Mouse (Mus musculus): ENCODE results near the gene LTO1. TPM values are rescaled to one million over a fixed set of nuclear protein-coding genes. Genes with fewer than 3 reads are reported as not detected.

The LTO1 gene
- polyA plus RNA-seq, 1 experiment, result 32.7 TPM

GRCm38 (mm10) chr7:144928889-144929210 is 13.9 kb downstream of the LTO1 start:
- TF ChIP-seq POLR2A (IDR thresholded peaks at IDR 0.05; ENCODE audit: control insufficient read depth, low read depth, low read length), result no peak
- TF ChIP-seq CTCF (IDR thresholded peaks at IDR 0.05; ENCODE audit: control insufficient read depth, insufficient read depth, insufficient replicate concordance, low read depth, low read length), result no peak
- Histone ChIP-seq H3K4me3 (ENCODE audit: control insufficient read depth, low read depth, low read length) (no peak overlapping the region), H3K27ac (ENCODE audit: control insufficient read depth, insufficient read depth, low read depth, low read length) (no peak overlapping the region), H3K27me3 (ENCODE audit: control insufficient read depth, insufficient read depth, low read length) (no peaks in the 10 kb centered on the region), H3K4me1 (ENCODE audit: control insufficient read depth, insufficient read depth, low read length) (no peaks in the 10 kb centered on the region), H3K36me3 (ENCODE audit: control insufficient read depth, insufficient read depth, low read length) (no peaks in the 10 kb centered on the region)

- Histone ChIP-seq H3K4me3 (ENCODE audit: control insufficient read depth, low read depth, low read length) (no peak overlapping the region), H3K27ac (ENCODE audit: control insufficient read depth, insufficient read depth, low read depth, low read length) (no peak overlapping the region), H3K36me3 (ENCODE audit: control insufficient read depth, insufficient read depth, low read length) (no peaks in the 10 kb centered on the region), H3K27me3 (ENCODE audit: control insufficient read depth, insufficient read depth, low read length) (no peaks in the 10 kb centered on the region), H3K4me1 (ENCODE audit: control insufficient read depth, insufficient read depth, low read length) (no peaks in the 10 kb centered on the region)
- TF ChIP-seq CTCF (IDR thresholded peaks at IDR 0.05; ENCODE audit: control insufficient read depth, insufficient read depth, insufficient replicate concordance, low read depth, low read length), result no peak
- TF ChIP-seq POLR2A (IDR thresholded peaks at IDR 0.05; ENCODE audit: control insufficient read depth, low read depth, low read length), result no peak
Observed at GRCm38 (mm10) chr7:144929506-144929905, 14.6 kb downstream of the LTO1 start.

GRCm38 (mm10) chr7:144929931-144930330 is 15.0 kb downstream of the LTO1 start:
- Histone ChIP-seq H3K36me3 (ENCODE audit: control insufficient read depth, insufficient read depth, low read length) (no peaks in the 10 kb centered on the region), H3K4me1 (ENCODE audit: control insufficient read depth, insufficient read depth, low read length) (no peaks in the 10 kb centered on the region), H3K4me3 (ENCODE audit: control insufficient read depth, low read depth, low read length) (no peak overlapping the region), H3K27ac (ENCODE audit: control insufficient read depth, insufficient read depth, low read depth, low read length) (no peak overlapping the region), H3K27me3 (ENCODE audit: control insufficient read depth, insufficient read depth, low read length) (no peaks in the 10 kb centered on the region)
- TF ChIP-seq POLR2A (IDR thresholded peaks at IDR 0.05; ENCODE audit: control insufficient read depth, low read depth, low read length) (no peak), CTCF (IDR thresholded peaks at IDR 0.05; ENCODE audit: control insufficient read depth, insufficient read depth, insufficient replicate concordance, low read depth, low read length) (no peak)

DNA sequence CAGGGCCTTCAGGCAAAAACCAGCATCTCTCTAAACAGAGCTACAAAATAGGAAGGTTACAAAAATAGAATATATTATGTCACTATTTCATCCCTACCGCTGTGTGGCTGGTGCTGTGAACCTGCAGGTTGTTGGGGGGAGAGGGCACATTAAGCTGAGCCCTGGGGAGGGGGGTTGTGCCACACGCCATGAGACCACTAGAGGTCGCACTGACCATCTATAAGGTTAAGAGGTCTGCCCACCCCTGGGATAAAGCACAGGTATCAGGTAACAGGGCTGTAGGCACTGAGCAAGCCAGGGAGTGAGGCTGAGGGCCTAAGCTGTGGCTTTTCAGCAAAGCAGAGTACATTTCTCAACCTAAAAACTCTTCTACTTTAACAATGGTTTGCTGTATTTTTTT is 16.9 kb downstream of the LTO1 start:
- Histone ChIP-seq H3K27me3 (ENCODE audit: control insufficient read depth, insufficient read depth, low read length) (no peaks in the 10 kb centered on the region), H3K4me3 (ENCODE audit: control insufficient read depth, low read depth, low read length) (no peak overlapping the region), H3K27ac (ENCODE audit: control insufficient read depth, insufficient read depth, low read depth, low read length) (no peak overlapping the region), H3K36me3 (ENCODE audit: control insufficient read depth, insufficient read depth, low read length) (no peaks in the 10 kb centered on the region), H3K4me1 (ENCODE audit: control insufficient read depth, insufficient read depth, low read length) (peaks cover 3% of the 10 kb centered on the region; the same call in 1 of the 2 replicates)
- TF ChIP-seq POLR2A (IDR thresholded peaks at IDR 0.05; ENCODE audit: control insufficient read depth, low read depth, low read length), result no peak
- peak; percentile 24; the same call in 1 of the 2 replicates for TF ChIP-seq CTCF (IDR thresholded peaks at IDR 0.05; ENCODE audit: control insufficient read depth, insufficient read depth, insufficient replicate concordance, low read depth, low read length)

GRCm38 (mm10) chr7:144932389-144932937 is 17.6 kb downstream of the LTO1 start:
- TF ChIP-seq CTCF (IDR thresholded peaks at IDR 0.05; ENCODE audit: control insufficient read depth, insufficient read depth, insufficient replicate concordance, low read depth, low read length) (no peak), POLR2A (IDR thresholded peaks at IDR 0.05; ENCODE audit: control insufficient read depth, low read depth, low read length) (no peak)
- Histone ChIP-seq H3K4me3 (ENCODE audit: control insufficient read depth, low read depth, low read length) (no peak overlapping the region), H3K36me3 (ENCODE audit: control insufficient read depth, insufficient read depth, low read length) (no peaks in the 10 kb centered on the region), H3K27me3 (ENCODE audit: control insufficient read depth, insufficient read depth, low read length) (no peaks in the 10 kb centered on the region), H3K4me1 (ENCODE audit: control insufficient read depth, insufficient read depth, low read length) (peaks cover 4% of the 10 kb centered on the region), H3K27ac (ENCODE audit: control insufficient read depth, insufficient read depth, low read depth, low read length) (peak overlapping the region; percentile 27; the same call in 1 of the 2 replicates)

- Histone ChIP-seq H3K4me1 (ENCODE audit: control insufficient read depth, insufficient read depth, low read length) (peaks cover 9% of the 10 kb centered on the region), H3K27me3 (ENCODE audit: control insufficient read depth, insufficient read depth, low read length) (no peaks in the 10 kb centered on the region)
Observed at GRCm38 (mm10) chr7:144933336-144933735, 18.4 kb downstream of the LTO1 start.

DNA sequence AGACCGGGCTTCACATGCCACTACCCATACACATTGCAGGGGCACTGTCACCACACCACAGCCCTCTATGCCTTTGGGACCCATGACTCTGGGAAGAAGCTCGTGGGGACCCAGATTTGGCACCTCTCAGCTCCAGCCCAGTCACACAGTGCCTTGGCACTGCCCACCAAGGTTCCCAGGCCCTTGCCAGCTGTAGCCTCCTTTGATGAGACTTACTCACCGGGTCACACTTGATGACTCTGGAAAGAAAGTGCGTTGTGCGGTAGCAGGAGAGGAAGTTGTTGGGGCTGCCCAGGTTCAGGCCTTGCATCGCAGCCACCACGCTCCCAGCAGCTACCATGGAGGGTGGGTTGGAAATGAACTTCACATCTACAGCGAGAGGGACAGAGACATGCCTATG is 18.9 kb downstream of the LTO1 start:
- Histone ChIP-seq H3K4me3 (ENCODE audit: control insufficient read depth, low read depth, low read length) (no peak overlapping the region), H3K4me1 (ENCODE audit: control insufficient read depth, insufficient read depth, low read length) (peaks cover 11% of the 10 kb centered on the region), H3K36me3 (ENCODE audit: control insufficient read depth, insufficient read depth, low read length) (no peaks in the 10 kb centered on the region), H3K27me3 (ENCODE audit: control insufficient read depth, insufficient read depth, low read length) (no peaks in the 10 kb centered on the region), H3K27ac (ENCODE audit: control insufficient read depth, insufficient read depth, low read depth, low read length) (no peak overlapping the region)
- TF ChIP-seq CTCF (IDR thresholded peaks at IDR 0.05; ENCODE audit: control insufficient read depth, insufficient read depth, insufficient replicate concordance, low read depth, low read length) (no peak), POLR2A (IDR thresholded peaks at IDR 0.05; ENCODE audit: control insufficient read depth, low read depth, low read length) (no peak)

More at GRCm38 (mm10) chr7:144933336-144933735, 18.4 kb downstream of the LTO1 start:
- Histone ChIP-seq H3K36me3 (ENCODE audit: control insufficient read depth, insufficient read depth, low read length) (no peaks in the 10 kb centered on the region), H3K27ac (ENCODE audit: control insufficient read depth, insufficient read depth, low read depth, low read length) (no peak overlapping the region), H3K4me3 (ENCODE audit: control insufficient read depth, low read depth, low read length) (no peak overlapping the region)
- TF ChIP-seq CTCF (IDR thresholded peaks at IDR 0.05; ENCODE audit: control insufficient read depth, insufficient read depth, insufficient replicate concordance, low read depth, low read length), result no peak
- TF ChIP-seq POLR2A (IDR thresholded peaks at IDR 0.05; ENCODE audit: control insufficient read depth, low read depth, low read length), result no peak
